Mouse (Mus musculus): ENCODE measurements at regions not wholly inside any gene's neighbourhood (a gene's known extent, or its start where the extent isn't known, plus 50 kb on each side); places are given as distances from the start of the nearest gene placed in this dataset.

DNA sequence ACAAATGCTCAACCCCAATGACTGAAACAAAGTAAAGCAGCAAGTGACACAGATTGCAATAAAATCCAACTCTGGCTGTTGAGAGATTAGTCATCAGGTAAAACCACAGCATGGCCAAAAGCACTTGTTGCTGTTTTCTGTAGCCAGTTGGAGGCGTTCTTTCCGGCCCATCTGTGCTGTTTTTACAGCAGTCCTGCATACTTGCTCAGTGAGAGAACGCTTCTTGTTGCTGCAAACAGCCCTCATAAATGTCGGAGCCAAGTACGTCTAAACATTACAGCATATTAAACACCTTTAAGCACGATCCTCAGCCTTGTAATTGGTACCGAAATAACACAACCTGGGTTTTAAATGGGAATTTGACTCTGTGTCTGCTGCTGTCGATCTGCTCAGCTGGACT is 65.6 kb upstream of the Hs3st3a1 start:
- DNase-seq, result no peak

DNA sequence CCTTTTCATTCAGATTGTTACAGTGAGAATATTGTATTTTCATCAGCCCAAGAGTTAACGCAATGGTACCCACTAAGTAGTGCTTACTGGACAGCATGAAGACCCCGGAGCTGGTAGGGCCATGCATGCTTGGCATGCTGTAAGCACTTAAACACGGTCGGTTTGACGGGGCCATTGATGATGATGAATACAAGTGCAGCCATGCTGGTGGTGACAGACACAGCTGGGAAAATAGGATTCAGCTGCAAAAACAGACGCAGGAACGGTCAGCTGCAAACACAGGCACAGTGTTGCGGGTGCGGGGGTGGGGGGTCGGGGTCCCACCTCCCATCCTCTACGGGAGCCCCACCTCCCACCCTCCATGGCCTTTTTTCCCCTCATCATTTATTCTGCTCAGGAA is 99.7 kb upstream of the Hs3st3a1 start:
- no peak for DNase-seq

DNA sequence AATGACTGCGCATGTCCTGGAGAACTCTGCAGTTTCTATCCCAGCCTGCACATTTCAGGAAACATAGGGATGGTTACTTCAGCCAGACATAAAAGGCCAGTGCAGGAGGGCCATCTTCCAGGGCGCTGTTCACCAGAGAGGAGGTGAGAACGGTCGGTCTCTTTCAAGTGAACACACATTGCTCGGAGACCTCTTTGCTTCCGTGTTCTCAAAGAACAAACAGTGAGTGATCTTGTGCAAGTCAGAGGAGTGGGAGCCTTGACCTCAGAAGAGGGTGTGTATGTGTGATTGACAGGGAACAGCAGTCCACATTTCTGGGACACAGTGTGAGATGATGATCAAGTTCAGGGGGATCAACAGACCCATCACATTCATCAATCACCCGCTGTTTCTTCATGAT is 102.7 kb upstream of the Hs3st3a1 start:
- no peak for DNase-seq

DNA sequence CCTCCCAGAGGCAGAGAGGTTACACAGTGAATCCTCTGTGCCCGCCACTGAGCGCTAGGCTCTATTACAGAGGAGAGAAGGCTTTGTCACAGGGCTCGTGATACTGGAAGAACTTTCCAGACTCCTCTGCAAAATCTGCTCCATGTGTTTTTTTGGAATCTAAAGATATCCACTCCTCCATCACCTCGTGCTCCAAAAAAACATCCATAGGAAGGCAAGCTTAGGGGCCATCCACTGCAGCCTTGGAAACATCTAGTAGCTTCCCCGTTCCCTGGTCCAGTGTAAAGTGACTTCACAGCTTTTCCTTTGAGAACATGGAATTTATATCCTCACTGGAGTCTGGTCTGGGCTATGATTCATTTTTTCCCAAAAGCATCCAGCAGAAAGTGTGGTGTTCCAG is 103.3 kb upstream of the Hs3st3a1 start:
- no peak for DNase-seq

DNA sequence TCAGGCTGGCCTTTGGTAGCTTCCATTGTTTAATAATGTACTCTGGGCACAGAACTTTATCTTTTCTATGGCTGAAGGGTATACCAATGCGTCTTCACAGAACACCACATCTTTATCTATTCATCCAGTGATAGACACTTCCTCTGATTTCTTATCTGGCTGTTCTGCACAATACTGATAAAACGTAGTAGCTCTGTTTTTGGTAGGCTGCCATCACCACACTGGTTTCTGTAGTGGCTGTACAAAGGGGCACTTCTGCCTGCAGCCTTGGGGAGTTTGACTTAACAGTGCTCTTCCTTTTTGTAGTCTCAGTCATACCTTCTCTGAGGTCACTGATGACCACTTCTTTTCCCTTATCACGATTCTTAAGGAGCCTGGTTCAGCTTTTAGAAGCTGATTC is 106.0 kb upstream of the Hs3st3a1 start:
- no peak for DNase-seq

DNA sequence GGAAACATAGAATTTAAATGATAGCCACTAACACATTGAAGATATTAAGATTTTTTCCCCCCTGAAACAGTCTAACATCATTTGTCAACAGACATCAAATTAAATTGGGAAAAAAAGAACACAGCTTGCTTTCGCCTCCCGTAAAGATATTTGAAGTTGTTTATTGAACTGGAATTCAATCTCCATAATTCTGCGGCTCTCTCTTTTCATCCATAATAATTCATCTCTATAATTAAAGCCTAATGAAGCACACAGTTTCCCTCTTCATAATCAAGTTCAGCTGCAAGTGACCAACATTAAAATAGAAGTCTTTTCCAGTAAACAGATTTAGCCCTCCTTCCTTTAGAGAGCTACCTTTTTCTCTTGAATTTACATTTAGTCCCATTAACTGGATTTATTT is 107.4 kb upstream of the Hs3st3a1 start:
- no peak for DNase-seq

DNA sequence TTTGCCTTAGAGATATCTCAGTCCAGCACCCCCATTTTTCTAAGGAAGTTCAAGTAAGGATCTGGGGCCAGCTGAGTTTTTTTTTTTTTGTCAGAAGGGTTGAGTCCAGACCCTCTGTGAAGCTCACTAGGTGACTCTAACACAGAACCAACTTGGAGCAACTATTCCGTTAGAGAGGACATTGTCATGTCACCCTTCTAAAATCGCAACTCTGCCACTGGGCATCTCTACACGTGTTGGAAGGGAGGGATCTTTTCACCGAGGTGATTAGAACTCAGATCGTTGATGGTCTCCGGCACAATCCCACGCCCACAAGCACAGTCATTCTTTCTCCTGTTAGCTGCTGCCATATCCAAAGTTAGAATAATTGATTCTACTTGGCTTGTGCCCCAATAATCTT is 108.5 kb upstream of the Hs3st3a1 start:
- DNase-seq, result no peak

DNA sequence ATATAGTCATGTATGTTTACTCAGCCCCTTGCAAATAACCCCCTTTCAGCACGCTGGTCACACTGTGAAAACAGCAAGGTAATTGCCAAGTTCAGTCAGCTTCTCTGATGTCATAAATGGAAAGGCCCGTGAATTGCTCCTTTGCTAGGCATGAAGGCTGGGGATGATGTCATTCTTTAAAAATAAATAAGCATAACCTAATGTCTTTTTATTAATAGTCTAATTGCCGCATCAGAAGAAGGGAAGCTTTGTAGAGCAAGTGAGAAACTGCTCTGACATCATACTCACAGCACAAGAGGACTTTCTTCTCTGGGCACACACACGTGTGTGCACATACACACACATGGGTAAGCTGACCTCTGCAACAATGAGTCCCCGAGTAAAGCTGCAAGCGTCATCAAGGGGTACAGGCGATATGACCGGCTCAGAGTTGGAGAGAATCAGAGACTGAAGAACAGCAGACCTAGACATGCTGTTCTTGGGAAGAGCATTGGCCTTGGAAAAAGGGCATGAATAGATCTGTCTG is 113.2 kb upstream of the Hs3st3a1 start:
- DNase-seq, result no peak

DNA sequence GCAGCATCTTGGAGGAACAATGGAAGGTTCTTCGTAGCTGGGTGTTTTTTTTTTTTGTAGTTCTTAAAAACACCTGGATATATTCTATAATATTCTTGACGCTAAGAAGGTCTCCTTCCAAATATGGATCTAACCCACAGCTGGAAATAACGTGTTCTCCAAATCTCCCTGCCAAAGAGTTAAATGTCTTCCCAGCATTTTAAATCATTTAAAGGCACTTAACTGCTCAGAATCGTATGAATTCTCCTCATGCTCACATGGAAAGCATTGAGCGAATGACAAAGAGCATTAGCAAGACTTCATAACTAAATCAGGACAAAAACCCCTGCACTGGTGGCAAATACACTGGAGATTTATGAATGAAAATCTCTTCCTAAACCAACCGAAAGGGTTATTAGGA is 117.7 kb upstream of the Hs3st3a1 start:
- no peak for DNase-seq

DNA sequence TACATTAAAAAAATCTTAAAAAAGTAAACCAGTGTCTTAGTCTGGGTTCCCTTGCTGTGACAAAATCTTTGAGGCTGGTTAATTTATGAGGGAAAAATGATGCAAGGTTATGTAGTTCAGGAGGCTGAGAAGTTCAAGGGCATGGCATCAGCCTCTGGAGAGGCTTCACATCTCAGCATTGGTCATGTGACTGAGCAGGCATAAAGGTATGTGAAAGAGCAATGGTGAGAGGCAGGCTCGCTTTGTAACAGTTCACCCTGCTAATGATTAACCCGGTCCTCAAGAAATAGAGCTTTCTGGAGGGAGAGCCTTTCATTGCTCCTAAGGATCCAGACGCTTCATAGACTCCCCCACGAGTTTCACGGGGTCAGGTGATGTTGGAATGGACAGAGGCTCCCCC is 120.1 kb upstream of the Hs3st3a1 start:
- DNase-seq, result no peak

DNA sequence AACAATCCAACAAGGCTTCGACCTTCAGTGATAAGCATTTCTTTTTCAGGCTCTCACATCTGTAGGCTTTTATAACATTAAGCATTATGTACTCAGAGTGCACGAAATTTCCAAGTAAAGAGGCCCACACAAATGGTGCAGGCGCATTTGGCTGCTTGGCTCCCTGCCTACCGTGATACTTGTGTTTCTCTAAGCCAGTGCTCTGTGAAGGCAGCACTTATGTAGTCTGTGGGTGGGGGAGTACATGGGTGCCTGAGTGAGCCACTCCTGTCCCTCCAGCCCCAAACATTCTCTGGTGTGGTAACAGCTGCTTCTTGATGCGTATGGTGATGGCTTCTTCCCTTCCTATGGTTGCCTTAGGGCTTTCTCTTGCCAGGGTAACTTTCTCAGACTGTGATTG is 121.9 kb upstream of the Hs3st3a1 start:
- DNase-seq, result no peak

DNA sequence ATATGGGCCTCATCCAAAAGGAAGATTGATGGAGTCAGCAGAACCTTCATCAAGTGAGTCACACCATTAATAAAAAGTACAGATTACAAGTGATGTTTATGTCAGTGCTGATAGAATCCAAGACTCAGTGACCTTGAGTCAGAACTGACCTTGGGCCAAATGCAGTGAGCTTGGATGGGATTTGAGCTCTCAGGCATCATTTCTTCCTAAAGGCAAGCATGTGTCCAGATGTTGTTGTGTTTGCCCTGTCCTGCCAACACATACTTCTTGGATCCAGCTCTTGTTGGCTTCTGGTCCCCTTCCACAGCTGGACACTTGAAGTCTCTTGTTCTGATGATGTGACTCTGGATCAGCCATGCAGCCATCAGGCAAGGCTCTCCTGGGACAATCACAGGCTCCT is 125.3 kb upstream of the Hs3st3a1 start:
- no peak for DNase-seq

DNA sequence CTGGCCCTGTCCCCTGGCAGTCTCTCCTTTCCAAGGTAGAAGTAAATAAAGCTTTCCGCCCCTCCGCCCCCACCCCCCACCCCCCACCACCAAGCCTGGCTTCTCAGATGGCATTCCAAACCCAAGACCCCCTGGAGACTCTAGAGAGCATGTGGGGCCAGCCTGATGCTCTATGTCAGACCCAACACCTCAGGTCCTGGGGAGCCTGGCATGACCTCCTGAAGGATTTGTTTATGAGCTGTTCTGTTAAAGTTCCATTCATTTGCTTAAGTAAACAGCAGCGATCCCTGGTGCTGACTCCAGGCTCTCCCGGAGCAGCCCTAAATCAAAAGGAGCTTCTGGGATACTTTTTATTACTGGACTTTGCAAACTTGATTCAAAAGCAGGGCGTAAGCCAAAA is 137.3 kb upstream of the Hs3st3a1 start:
- no peak for DNase-seq

DNA sequence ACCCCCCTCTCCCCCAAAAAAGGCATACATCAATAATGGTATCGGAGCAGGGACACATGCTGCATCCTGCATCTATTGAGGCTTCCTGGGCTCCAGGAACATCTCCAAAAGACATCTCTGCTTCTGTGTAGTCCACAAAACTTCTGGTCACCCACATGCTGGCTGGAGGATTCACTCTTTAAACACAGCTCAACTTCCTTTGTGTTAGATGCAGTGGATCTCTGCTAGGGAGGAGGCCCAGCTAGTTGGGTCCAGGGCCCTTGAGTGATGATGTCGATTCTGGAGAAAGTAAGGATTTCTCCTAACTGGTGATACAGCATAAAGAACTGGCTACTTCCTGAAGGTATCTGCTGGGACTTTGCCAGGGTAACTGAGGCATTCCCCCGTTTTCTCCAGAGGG is 146.9 kb upstream of the Hs3st3a1 start:
- DNase-seq, result no peak

DNA sequence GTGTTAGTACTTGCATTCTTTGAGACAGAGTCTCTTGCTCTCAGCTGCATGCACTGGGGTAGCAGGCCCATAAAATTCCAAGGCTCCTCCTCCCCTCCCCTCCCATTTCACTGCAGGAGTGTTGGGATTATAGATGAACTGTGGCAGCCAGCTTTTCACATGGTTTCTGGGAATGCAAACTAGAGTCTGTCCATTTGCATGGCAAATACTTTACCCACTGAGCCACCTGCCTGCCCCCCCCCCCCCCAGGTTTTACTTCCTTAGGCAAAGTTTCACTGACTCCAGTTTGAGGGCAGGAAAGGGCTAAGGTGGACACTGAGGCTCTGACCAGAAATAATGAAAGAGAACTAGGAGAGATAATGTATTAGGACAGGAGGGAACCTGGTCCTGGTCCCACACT is 147.6 kb upstream of the Hs3st3a1 start:
- no peak for DNase-seq

DNA sequence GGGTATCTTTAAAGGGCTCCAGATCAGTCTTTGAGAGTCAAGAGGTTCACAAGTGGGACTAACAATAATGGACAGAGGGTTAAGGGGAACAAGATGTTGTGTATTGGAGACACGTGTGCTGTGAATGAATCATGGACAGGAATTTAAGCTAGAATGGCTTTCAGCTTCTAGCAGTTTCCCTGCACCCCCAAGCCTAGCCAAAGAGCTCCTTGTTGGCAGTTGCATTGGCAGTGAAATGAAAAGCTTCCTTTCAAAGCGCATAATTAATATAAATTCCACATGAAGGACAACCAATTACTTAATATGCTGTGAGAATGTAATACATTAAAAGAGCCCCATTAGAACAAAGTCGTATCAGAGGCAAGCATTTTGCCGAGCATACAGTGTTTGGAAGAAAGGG is 153.4 kb upstream of the Hs3st3a1 start:
- no peak for DNase-seq

DNA sequence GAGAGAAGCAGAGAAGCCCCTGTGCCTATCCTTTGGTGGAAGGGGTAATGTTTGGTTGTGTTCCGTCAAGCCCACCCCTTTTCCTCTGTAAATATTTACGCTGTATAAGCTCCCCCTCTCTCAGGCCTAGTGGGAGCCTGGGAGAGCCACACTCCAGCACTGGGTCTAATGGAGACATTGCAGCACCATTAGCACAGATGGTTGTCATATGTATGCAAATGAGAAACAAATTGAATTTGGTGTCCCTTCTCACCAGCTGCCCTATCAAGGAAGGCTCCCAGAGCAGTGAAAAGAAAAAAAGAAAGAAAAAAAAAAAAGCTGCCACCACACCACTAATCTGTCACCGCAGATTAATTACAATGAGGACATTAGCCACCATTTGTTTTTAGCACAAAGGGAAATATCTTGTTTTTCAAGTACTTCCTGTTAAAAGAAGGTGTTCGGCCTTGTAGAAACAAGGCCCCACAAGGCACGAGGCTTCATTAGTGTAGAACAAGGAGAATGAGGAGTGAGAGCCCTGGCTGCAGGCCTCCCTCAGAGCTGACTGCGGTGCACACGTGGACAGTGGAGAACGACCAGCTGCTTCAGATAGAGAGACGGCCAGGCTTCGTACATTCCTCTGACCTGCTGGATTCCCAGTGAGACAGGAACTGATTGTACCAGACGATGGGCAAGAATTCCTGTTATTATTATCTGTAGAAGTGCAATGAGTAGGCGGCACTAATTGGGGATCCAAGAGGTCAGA is 156.7 kb upstream of the Hs3st3a1 start:
- DNase-seq, result no peak

DNA sequence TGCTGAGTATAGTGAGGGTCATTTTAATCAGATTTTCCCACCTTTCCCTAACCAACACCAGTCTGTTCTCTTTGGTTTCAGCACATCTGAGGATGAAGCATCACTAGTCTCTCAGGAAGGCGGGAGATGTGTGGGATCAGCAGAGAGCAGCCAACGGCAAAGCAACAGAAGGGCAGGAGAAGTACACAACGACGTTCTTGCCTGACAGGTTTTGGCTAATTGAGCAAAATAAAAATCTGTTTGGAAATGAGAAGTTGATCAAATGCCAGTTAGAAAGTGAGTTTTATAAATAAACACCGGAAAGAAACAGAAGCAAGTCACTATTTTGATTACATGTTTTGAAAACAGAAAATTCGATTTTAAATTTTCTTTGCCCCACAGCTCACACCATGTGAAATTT is 161.4 kb upstream of the Hs3st3a1 start:
- DNase-seq, result no peak

DNA sequence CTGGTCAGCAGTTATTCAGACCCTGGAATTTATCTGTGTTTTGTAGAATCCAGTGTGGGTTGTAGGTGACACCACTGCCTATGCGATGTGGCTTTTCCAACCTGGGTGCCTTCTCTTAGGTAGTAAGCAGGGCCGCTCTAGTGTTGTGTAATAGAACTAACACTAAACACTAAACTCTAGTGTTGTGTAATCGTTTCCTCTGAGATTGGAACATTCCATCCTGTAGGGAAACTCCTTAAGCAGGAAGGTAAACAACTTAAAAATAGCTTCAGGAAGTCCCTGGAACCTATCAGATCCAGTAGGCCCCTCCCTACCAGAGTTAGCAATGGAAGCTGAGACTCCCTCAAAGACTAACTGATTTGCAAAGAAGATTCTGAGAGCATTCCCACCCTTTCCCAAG is 161.9 kb upstream of the Hs3st3a1 start:
- no peak for DNase-seq

DNA sequence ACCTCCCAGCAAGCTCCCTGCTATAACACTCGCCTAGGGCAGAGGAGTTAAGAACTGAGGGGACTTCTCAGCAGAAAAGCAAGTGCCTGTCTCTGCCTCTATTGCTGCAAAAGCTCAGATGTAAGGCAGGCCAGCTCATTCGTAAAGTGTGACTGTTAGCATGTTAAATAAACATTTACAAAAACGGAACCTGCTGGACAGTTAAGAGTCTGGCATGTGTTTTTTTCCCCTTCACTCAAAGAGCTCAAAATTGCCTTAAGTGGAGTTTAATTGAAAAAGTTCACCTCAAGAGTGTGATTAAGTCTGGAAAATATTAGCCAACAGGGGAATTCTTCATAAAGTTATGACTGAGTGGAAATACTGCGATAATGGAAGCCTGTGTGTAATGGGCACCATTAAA is 167.0 kb upstream of the Hs3st3a1 start:
- no peak for DNase-seq

DNA sequence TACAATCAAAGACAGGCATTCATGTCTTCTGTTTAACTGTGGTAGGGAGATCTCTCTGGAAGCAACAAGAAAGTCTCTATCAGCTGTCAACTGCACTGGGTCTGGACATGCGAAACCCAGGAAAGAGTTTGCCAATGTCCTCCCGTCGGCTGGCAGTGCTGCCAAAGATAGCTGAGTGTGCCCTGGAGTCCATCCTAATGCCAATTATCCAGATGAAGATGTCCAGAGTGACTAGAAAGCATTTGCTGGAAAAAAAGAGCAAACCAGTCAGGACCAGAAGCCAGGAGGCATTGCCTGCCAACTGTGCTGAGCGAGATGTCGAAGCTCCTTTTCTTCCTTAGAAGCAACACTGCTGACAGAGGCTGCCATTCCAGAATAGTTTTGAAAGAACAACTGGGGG is 167.6 kb upstream of the Hs3st3a1 start:
- DNase-seq, result peak; percentile 15

DNA sequence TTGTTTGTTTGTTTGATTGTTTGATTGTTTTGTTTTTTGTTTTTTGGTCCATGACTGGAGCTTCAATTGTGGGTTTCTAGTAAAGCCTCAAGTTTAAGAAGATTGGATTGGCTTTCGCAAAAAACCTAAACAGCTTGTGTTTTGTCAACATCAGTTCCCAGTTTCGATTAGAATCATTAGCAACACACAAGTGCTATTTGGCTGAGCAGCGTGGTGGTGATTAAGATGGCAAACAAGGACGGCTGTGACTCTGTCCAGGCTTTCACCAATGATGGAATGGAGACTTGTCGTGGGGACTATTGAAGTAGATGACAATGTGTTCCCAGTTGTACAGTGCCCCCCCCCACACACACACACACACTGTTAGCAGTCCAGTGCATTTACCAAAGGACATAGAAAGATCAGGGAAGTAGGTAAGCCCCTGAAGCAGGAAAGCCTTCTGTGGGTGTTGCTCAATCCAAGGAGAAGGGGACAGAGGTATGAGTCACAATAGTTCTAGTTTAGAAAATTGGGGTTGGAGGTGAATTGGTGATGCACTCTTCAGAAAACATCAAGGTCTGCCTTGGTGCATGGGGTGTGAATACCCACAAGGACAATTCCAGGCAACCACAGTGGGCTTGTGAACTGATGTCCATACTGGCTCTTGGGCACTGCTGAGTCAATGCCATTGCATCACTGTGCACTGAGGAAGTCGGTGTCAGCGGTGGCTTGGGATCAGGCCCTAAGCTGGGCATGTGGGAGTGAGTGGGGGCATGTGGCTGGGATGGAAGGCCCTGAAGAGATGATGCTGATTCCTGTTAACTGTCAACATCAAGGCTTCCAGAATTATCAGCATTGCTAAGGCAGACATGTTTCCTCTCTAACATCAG is 174.5 kb upstream of the Cox10 start:
- no peak for DNase-seq

DNA sequence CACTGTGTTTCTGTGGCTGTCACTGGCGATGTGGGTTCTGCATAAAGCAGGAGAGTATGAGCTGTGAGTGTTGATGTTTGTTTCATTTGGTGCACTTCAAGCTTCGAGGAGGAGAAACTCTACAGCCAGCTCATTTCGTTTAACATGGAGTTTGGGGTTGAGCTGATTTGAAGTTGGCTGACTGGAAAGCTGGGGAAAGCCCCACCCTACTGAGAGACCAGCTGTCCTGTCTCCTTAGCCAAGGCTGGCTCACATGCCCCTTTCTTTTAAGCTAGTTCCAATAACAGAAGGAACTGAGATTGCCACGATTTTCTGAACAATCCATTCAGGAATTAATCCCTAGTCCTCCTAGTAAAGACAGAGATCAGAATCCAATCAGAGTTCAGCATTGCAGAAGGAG is 157.6 kb upstream of the Cox10 start:
- DNase-seq, result no peak

DNA sequence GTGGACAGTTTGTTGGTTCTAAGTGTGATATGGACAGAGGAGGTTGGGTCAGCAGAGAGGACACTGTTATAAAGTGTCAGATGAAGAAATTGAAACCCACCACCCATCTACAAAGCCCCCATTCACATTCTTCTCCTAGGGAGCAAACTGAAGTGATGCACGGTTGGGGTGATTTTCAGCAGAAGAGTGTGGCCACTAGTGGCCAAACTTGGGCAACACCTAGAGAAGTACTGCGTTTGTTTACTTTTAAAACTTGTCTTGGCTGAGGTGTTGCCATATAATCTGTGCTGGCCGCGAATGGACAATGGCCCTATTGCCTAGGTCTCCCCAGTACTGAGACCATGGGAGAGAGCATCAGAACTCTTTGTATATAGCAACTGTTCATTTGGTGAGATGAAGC is 150.8 kb upstream of the Cox10 start:
- no peak for DNase-seq

All from cerebellum, adult 9-10 months (tissue).